Mouse (Mus musculus) left cerebral cortex, postnatal 10 days (tissue): Measurements from ENCODE around the gene Ssxb8. TPM values are rescaled to one million over a fixed set of nuclear protein-coding genes. Genes with fewer than 3 reads are reported as not detected.
A peak's percentile ranks its signal among the peaks of the same experiment; 100 is the strongest.
"Not testable (repeated sequence)": the region's sequence is repeated elsewhere in the genome, so short reads cannot be mapped to it uniquely, and the experiment has no call there.

Experiments used
- DNase-seq, 2 experiments: peaks; one replicate each; pipeline ENCODE4 v3.0.0; 2021 to 2022; ENCODE audit warnings: low spot score in 2 of 2, mixed read lengths in 1 of 2; ENCODE audit errors: extremely low spot score in 1 of 2
- intact Hi-C: fragments of 180-260 bp; cut with DNase I; formaldehyde crosslinking; loops from one replicate; pipeline ENCODE4 v1.15.1; 2025
- total RNA-seq, 2 experiments: library from RNA; stranded (reverse); gene quantifications; 2 replicates each; pipeline ENCODE4 v1.2.3; 2021

Ssxb8 gene
- total RNA-seq, result not detected

DNA sequence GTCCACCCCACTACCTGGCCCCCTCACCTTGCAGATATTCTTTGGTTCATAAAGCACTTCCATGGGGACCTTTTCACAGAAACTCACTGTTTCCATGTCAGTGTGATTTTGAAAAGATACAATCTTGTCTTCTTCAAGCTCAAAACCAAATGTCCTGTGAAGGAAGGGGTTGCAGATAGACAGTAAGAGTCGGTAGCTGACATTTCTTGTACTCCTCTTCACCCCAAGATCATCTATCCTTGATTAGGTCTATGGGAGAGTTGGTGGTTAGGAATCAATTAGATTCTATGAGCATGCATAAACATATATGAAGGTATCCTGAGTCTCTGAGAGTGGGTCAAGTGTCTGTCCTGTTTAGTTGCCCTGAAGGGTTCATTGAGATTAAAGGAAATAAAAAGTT is at the start of gene Ssxb8:
Gene Ssxb8, minus strand, starts transcription at position 101 of the 400 bp plus-strand sequence.
- intact Hi-C loops, DNase-seq: not testable (repeated sequence)

DNA sequence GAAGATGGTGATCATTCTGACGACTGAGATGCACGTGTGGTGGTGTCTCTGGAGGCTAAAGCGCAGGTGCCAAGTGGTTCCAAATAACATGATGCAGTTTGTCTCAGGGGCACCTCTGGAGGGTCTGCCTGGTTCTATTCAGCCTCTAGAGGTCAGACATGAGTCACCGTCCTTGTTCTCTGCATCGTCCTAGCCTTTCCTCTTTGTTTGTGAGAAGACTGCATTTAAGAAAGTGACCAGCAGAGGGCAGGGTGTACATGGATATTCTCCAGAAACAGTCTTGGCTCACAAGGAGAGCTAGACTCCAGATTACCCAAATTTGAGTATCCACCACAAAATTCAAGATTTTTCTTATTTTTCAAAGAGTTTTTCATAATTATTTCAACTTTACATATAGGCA is 42.3 kb upstream of the Ssxb8 start:
- DNase-seq, result peak in 1 of 2 experiments; percentile 15
- intact Hi-C loops, result loop anchor here (5.0 kb wide), 1 partner anchor 121 kb away; no protein-coding TSS in a partner anchor

DNA sequence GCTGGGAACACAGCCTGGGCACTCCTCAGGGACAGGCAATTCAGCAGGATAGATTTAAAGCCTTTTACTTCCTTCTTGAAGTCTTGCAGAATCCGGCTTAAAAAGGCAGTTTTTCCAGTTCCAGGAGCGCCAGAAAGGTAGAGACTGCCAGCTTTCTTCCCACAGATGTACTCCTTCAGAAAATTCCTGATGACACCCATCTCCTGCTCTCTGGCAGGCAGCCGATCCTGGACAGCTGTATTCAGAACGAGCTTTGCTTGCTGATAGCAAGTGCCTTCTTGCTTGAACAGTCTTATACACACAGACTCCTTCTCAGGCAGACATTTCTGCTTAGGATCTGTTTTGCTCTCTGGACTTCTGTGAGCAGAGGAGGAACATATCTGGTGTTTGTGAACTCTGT is 27.6 kb downstream of the Ssxb8 start:
- intact Hi-C loops, result no loop called here
- no peak for DNase-seq

Other genes with a start within 250 kb of the Ssxb8 start
- gene Ssxb2, start 229.1 kb downstream of the Ssxb8 start, total RNA-seq, result not detected
- not detected for gene Gm14459, start 165.9 kb downstream of the Ssxb8 start, total RNA-seq
- not detected for gene Ssxb6, start 142.6 kb downstream of the Ssxb8 start, total RNA-seq
- gene Ssxb3, start 99.0 kb downstream of the Ssxb8 start, total RNA-seq, result not detected
- not detected for gene Ssx9, start 57.6 kb upstream of the Ssxb8 start, total RNA-seq
- gene Ssxb5, start 112.8 kb upstream of the Ssxb8 start, total RNA-seq, result not detected
- not detected for gene Gm6592, start 153.2 kb upstream of the Ssxb8 start, total RNA-seq
- not detected for gene Gm5751, start 183.4 kb upstream of the Ssxb8 start, total RNA-seq
- 10 to 100 TPM; 22.7 to 25.5 TPM for gene B630019K06Rik, start 201.5 kb upstream of the Ssxb8 start, total RNA-seq